Mouse (Mus musculus) ES-E14 (cell line): ENCODE results near the gene Dlst. TPM values are rescaled to one million over a fixed set of nuclear protein-coding genes. Genes with fewer than 3 reads are reported as not detected.

Experiments
- DNase-seq: peaks from one replicate; pipeline ENCODE4 v3.0.0-alpha.2; 2013; ENCODE audit warnings: low read depth, low spot score
- H3K27ac ChIP-seq: 2 replicates; pipeline ENCODE4 v1.5.1; 2012; ENCODE audit warnings: low read depth, mild to moderate bottlenecking, low read length, moderate library complexity, mixed read lengths; ENCODE audit not compliant: poor library complexity, insufficient read depth, severe bottlenecking
- H3K36me3 ChIP-seq: 2 replicates; pipeline ENCODE4 v1.6.1; 2012; ENCODE audit warnings: mild to moderate bottlenecking, low read length, moderate library complexity, mixed read lengths; ENCODE audit not compliant: control insufficient read depth, poor library complexity, insufficient read depth, severe bottlenecking
- H3K4me1 ChIP-seq, 2 experiments: fragments of 150-350 bp in 1 of 2; sonication (generic) in 1 of 2; 2 replicates each; pipeline ENCODE4 v1.6.1; 2012; ENCODE audit warnings: low read length in 2 of 2, mild to moderate bottlenecking in 1 of 2, mixed read lengths in 1 of 2; ENCODE audit not compliant: control insufficient read depth in 2 of 2, insufficient read depth in 2 of 2, poor library complexity in 1 of 2
- H3K4me3 ChIP-seq, 2 experiments: fragments of 150-350 bp in 1 of 2; sonication (generic) in 1 of 2; 2 replicates each; pipeline ENCODE4 v1.5.1; 2012; ENCODE audit warnings: low read length in 2 of 2, low read depth in 1 of 2, mild to moderate bottlenecking in 1 of 2, mixed read lengths in 1 of 2; ENCODE audit not compliant: insufficient read depth in 1 of 2, poor library complexity in 1 of 2, severe bottlenecking in 1 of 2
- H3K9ac ChIP-seq: 2 replicates; pipeline ENCODE4 v1.6.1; 2012; ENCODE audit warnings: low read depth, mild to moderate bottlenecking, low read length, mixed read lengths; ENCODE audit not compliant: poor library complexity, insufficient read depth, severe bottlenecking
- H3K9me3 ChIP-seq: fragments of 150-350 bp; sonication (generic); 2 replicates; pipeline ENCODE4 v1.6.1; 2012; ENCODE audit warnings: low read depth, mild to moderate bottlenecking, low read length; ENCODE audit not compliant: control insufficient read depth, insufficient read depth
- CHD2 ChIP-seq: IDR thresholded peaks from 2 replicates; pipeline ENCODE4 v1.6.1; 2014; ENCODE audit warnings: mild to moderate bottlenecking, low read depth, low read length, inconsistent platforms
- HCFC1 ChIP-seq: IDR thresholded peaks from 2 replicates; pipeline ENCODE4 v1.6.1; 2012; ENCODE audit warnings: low read length, inconsistent platforms, borderline replicate concordance; ENCODE audit not compliant: insufficient read depth
- MAFK ChIP-seq: IDR thresholded peaks from 2 replicates; pipeline ENCODE4 v1.6.1; 2014; ENCODE audit warnings: mild to moderate bottlenecking, low read depth, low read length, inconsistent platforms; ENCODE audit not compliant: insufficient read depth
- ZC3H11A ChIP-seq: IDR thresholded peaks from 2 replicates; pipeline ENCODE4 v1.6.1; 2012; ENCODE audit warnings: low read depth, mild to moderate bottlenecking, inconsistent platforms, low read length, borderline replicate concordance
- ZNF384 ChIP-seq: IDR thresholded peaks from 2 replicates; pipeline ENCODE4 v1.6.1; 2012; ENCODE audit warnings: low read depth, low read length, inconsistent platforms
- in situ Hi-C, 2 experiments: fragments of 600-800 bp; cut with MboI; formaldehyde crosslinking; loops; one replicate each; pipeline ENCODE4 v1.15.1; 2025; ENCODE audit warnings: low sequenced_read_pairs in 2 of 2, inconsistent platforms in 1 of 2; ENCODE audit not compliant: unreplicated experiment in 2 of 2
- total RNA-seq: library from RNA; depleted of rRNA; stranded (reverse); fragments of 300-350 nt; gene quantifications from 2 replicates; pipeline ENCODE4 v1.2.3, GENCODE M21; 2012

Gene Dlst
- total RNA-seq, 1 experiment, result 98.8 TPM

GRCm38 (mm10) chr12:85156324-85156723 lies 45.7 kb downstream of the Dlst start:
- DNase-seq, result no peak
- Histone ChIP-seq H3K4me3 (no peak overlapping the region), H3K4me1 (peaks cover 0 to 2% of the 10 kb centered on the region in 2 experiments; a peak in 1 of 4 replicates), H3K9me3 (no peaks in the 10 kb centered on the region), H3K9ac (no peak overlapping the region), H3K36me3 (no peaks in the 10 kb centered on the region), H3K27ac (no peak overlapping the region)
- TF ChIP-seq MAFK (no peak), HCFC1 (no peak), CHD2 (no peak), ZC3H11A (no peak), ZNF384 (no peak)
- in situ Hi-C loops, result no loop called here

GRCm38 (mm10) chr12:85157797-85158460 lies 47.3 kb downstream of the Dlst start:
- Histone ChIP-seq H3K9me3 (no peaks in the 10 kb centered on the region), H3K27ac (no peak overlapping the region), H3K9ac (no peak overlapping the region), H3K36me3 (no peaks in the 10 kb centered on the region), H3K4me3 (no peak overlapping the region), H3K4me1 (peaks cover 0 to 2% of the 10 kb centered on the region in 2 experiments; a peak in 1 of 4 replicates)
- DNase-seq, result no peak
- TF ChIP-seq ZNF384 (no peak), CHD2 (no peak), HCFC1 (no peak), MAFK (no peak), ZC3H11A (no peak)
- in situ Hi-C loops, result no loop called here

DNA sequence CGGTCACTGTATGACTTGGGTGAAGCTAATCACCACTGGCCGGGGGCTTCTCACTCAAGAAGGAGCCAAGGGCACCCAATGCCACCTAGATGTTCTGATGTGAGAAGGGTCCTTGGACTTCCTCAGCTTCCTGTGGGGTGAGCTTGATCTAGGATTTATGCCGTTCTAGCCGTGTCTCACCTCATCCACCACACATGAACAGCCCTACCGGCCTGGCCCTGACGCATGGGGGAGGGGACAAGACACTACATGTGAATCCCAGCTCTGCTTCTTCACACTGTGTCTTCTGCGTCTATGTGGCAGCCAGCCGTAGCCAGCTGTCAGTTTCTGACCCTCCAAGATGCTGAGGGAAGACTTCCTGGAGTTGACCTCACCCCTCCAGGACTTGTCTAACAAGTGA lies 48.2 kb downstream of the Dlst start:
- no peak overlapping the region for H3K9ac ChIP-seq
- no peak for DNase-seq
- in situ Hi-C loops, result no loop called here
- no peaks in the 10 kb centered on the region for H3K36me3 ChIP-seq
- no peaks in the 10 kb centered on the region for H3K9me3 ChIP-seq
- H3K4me3 ChIP-seq, result no peak overlapping the region
- no peak for TF ChIP-seq CHD2
- no peak for TF ChIP-seq ZC3H11A
- no peak for TF ChIP-seq HCFC1
- no peak for TF ChIP-seq ZNF384
- no peak for TF ChIP-seq MAFK
- peaks cover 0 to 2% of the 10 kb centered on the region in 2 experiments; a peak in 1 of 4 replicates for H3K4me1 ChIP-seq
- H3K27ac ChIP-seq, result no peak overlapping the region

- Histone ChIP-seq H3K9me3 (no peaks in the 10 kb centered on the region), H3K4me3 (no peak overlapping the region), H3K36me3 (no peaks in the 10 kb centered on the region), H3K4me1 (peaks cover 0 to 2% of the 10 kb centered on the region in 2 experiments; a peak in 1 of 4 replicates), H3K9ac (no peak overlapping the region), H3K27ac (no peak overlapping the region)
- in situ Hi-C loops, result no loop called here
- DNase-seq, result no peak
- no peak for TF ChIP-seq ZNF384
- no peak for TF ChIP-seq HCFC1
- TF ChIP-seq MAFK, result no peak
- TF ChIP-seq ZC3H11A, result no peak
- no peak for TF ChIP-seq CHD2
These were observed 49.0 kb downstream of the Dlst start for GRCm38 (mm10) chr12:85159592-85159991.

DNA sequence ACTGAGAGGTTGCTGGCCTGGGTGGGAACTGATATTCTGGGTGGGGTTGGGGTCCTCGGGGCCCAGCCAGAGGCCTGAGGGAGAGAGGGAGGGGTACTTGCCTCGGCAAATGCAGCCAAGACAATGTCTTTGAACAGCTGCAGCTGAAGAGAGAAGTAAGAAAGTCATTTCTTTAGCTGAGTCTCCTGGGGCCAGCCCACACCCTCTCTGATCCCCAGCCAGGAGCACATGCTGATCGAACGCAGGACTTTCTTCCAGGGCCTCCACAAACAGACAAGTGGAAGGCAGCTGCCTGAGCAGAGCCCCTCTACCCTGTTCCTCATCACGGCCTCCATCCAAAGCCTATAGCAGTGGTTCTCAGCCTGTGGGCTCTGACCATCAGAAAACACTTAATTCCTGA lies 54.4 kb downstream of the Dlst start:
- Histone ChIP-seq H3K4me1 (peaks cover 0 to 4% of the 10 kb centered on the region in 2 experiments; a peak in 1 of 4 replicates), H3K27ac (no peak overlapping the region), H3K4me3 (no peak overlapping the region), H3K9me3 (no peaks in the 10 kb centered on the region), H3K36me3 (no peaks in the 10 kb centered on the region), H3K9ac (no peak overlapping the region)
- TF ChIP-seq ZNF384 (no peak), ZC3H11A (no peak), HCFC1 (no peak), CHD2 (no peak), MAFK (no peak)
- in situ Hi-C loops, result no loop called here
- DNase-seq, result no peak
